ENCODE assay signal across 9 mouse cellular contexts in genomic region chr1:165629975-165630374, GRCm38 (mm10). TPM values are rescaled to one million over a fixed set of nuclear protein-coding genes. Genes with fewer than 3 reads are reported as not detected.
DNase-seq lines count a peak whose midpoint lies in the region; ATAC-seq lines count a peak whose summit lies in the region.
"Had no signal": no experiment of that assay in that cellular context is flagged by ENCODE, and none has a peak within 500 bp of the region (broad histone marks: within the 10 kb centered on the region; RNA-seq: fewer than 3 reads in every experiment).

No protein-coding gene starts in this region.

- DNase-seq in heart, embryonic 10.5 days (ENCODE audit: low spot score): no peak
- no peak for DNase-seq in heart, adult 18-20 months
- no peak for DNase-seq in lung, postnatal 14 days
- no peak for DNase-seq in adrenal gland, adult (ENCODE audit: inconsistent age in 2 of 2, low spot score in 1 of 2)
- no peak for DNase-seq in layer of hippocampus, adult 8-10 months (ENCODE audit: low spot score in 2 of 2)

- H3K36me3 ChIP-seq in heart, embryonic 10.5 days: peaks cover 3% of the 10 kb centered on the region; the same call in 1 of the 2 replicates
- H3K36me3 ChIP-seq in lung, embryonic 16.5 days (ENCODE audit: control insufficient read depth, insufficient read depth, low read length): no peaks in the 10 kb centered on the region
- H3K36me3 ChIP-seq in hindbrain, embryonic 15.5 days: no peaks in the 10 kb centered on the region
- no peaks in the 10 kb centered on the region for H3K36me3 ChIP-seq in stomach, embryonic 14.5 days (ENCODE audit: control insufficient read depth, insufficient read depth, low read length)

- peaks cover 52% of the 10 kb centered on the region for H3K4me1 ChIP-seq in heart, embryonic 10.5 days
- peaks cover 34% of the 10 kb centered on the region for H3K4me1 ChIP-seq in lung, embryonic 16.5 days (replicated peaks; ENCODE audit: control insufficient read depth, insufficient read depth, low read length)
- H3K4me1 ChIP-seq in hindbrain, embryonic 15.5 days (replicated peaks): peaks cover 45% of the 10 kb centered on the region
- peaks cover 21% of the 10 kb centered on the region for H3K4me1 ChIP-seq in stomach, embryonic 14.5 days (ENCODE audit: control insufficient read depth, insufficient read depth, low read length)

- H3K27me3 ChIP-seq in heart, embryonic 10.5 days (ENCODE audit: insufficient read depth, poor library complexity, severe bottlenecking): no peaks in the 10 kb centered on the region
- H3K27me3 ChIP-seq in lung, embryonic 16.5 days (ENCODE audit: control insufficient read depth, insufficient read depth, low read depth, low read length): no peaks in the 10 kb centered on the region
- no peaks in the 10 kb centered on the region for H3K27me3 ChIP-seq in hindbrain, embryonic 15.5 days
- H3K27me3 ChIP-seq in stomach, embryonic 14.5 days (ENCODE audit: control insufficient read depth, insufficient read depth, low read length): no peaks in the 10 kb centered on the region

- WGBS in heart, embryonic 10.5 days: 26% methylated on average over 8 of the region's 8 CpGs
- WGBS in lung, embryonic 16.5 days: 28% methylated on average over 8 of the region's 8 CpGs
- WGBS in hindbrain, embryonic 15.5 days: 29% methylated on average over 8 of the region's 8 CpGs
- 28% methylated on average over 8 of the region's 8 CpGs for WGBS in stomach, embryonic 14.5 days

- H3K4me3 ChIP-seq in heart, embryonic 10.5 days: no peak overlapping the region
- no peak overlapping the region for H3K4me3 ChIP-seq in lung, embryonic 16.5 days (ENCODE audit: low read length)
- H3K4me3 ChIP-seq in hindbrain, embryonic 15.5 days: no peak overlapping the region
- no peak overlapping the region for H3K4me3 ChIP-seq in stomach, embryonic 14.5 days (ENCODE audit: low read depth, low read length)

- no peak overlapping the region for H3K9ac ChIP-seq in lung, embryonic 16.5 days (ENCODE audit: low read length)
- no peak overlapping the region for H3K9ac ChIP-seq in hindbrain, embryonic 15.5 days
- no peak overlapping the region for H3K9ac ChIP-seq in stomach, embryonic 14.5 days (replicated peaks; ENCODE audit: low read depth, low read length)

- ATAC-seq in lung, embryonic 16.5 days (ENCODE audit: low read depth): no peak
- ATAC-seq in hindbrain, embryonic 15.5 days (ENCODE audit: low FRiP score, low read depth): no peak
- no peak for ATAC-seq in stomach, embryonic 14.5 days (ENCODE audit: insufficient number of reproducible peaks, insufficient read depth, low FRiP score, low read depth)

- H3K27ac ChIP-seq in heart, embryonic 10.5 days: peak overlapping the region; percentile 44; the same call in 1 of the 2 replicates
- H3K27ac ChIP-seq in lung, embryonic 16.5 days (ENCODE audit: low read length): peak overlapping the region; percentile 8
- H3K27ac ChIP-seq in hindbrain, embryonic 15.5 days (replicated peaks): peak overlapping the region; percentile 61
- peak overlapping the region; percentile 29 for H3K27ac ChIP-seq in stomach, embryonic 14.5 days (ENCODE audit: low read length)
- H3K27ac ChIP-seq: macrophage had no signal

- no peaks in the 10 kb centered on the region for H3K9me3 ChIP-seq in heart, embryonic 10.5 days
- no peaks in the 10 kb centered on the region for H3K9me3 ChIP-seq in lung, embryonic 16.5 days (ENCODE audit: control insufficient read depth, low read length)
- H3K9me3 ChIP-seq in hindbrain, embryonic 15.5 days: no peaks in the 10 kb centered on the region
- no peaks in the 10 kb centered on the region for H3K9me3 ChIP-seq in stomach, embryonic 14.5 days (ENCODE audit: control insufficient read depth, low read depth, low read length)

- H3K4me2 ChIP-seq in lung, embryonic 16.5 days (ENCODE audit: low read depth, low read length): 0 out of 2 replicates have a peak overlapping the region, but pooled peaks have one; percentile 2
- no peak overlapping the region for H3K4me2 ChIP-seq in hindbrain, embryonic 15.5 days
- H3K4me2 ChIP-seq in stomach, embryonic 14.5 days (replicated peaks; ENCODE audit: low read depth, low read length): no peak overlapping the region

RNA-seq across cellular contexts. Expression of gene Mpzl1, which starts 4.4 kb away (rescaled TPM):
- 138 and 170 TPM in 2 replicates for polyA plus RNA-seq in heart, embryonic 10.5 days (2016; fragmentation: Nextera tagmentation; extraction: Ambion mirVana)
- 10 to 100 TPM; 12.8 to 13.2 TPM for total RNA-seq in heart, adult 18-20 months (2021)
- polyA plus RNA-seq in lung, embryonic 16.5 days (2015; fragmentation: Nextera tagmentation; extraction: Ambion mirVana): 176 and 183 TPM in 2 replicates
- 156 TPM in 2 replicates for polyA plus RNA-seq in hindbrain, embryonic 15.5 days (2015; fragmentation: Nextera tagmentation; extraction: Ambion mirVana)
- polyA plus RNA-seq in stomach, embryonic 14.5 days (2014; fragmentation: Nextera tagmentation; extraction: Ambion mirVana): 201 and 203 TPM in 2 replicates
- total RNA-seq in layer of hippocampus, adult 8-10 months (2022): 10 to 100 TPM; 25.9 to 38.3 (median 31.6) TPM

Comparison
In these comparisons a context has a peak if more than half of its experiments do, and no peak if none do; other contexts are left out.
1. H3K27ac ChIP-seq: peak in every context shown above with its lines; median percentile 61 in hindbrain, embryonic 15.5 days; 44 in heart, embryonic 10.5 days; 29 in stomach, embryonic 14.5 days; 8 in lung, embryonic 16.5 days.